Mouse (Mus musculus): ENCODE results near the gene Elf1.

Gene Elf1

DNA sequence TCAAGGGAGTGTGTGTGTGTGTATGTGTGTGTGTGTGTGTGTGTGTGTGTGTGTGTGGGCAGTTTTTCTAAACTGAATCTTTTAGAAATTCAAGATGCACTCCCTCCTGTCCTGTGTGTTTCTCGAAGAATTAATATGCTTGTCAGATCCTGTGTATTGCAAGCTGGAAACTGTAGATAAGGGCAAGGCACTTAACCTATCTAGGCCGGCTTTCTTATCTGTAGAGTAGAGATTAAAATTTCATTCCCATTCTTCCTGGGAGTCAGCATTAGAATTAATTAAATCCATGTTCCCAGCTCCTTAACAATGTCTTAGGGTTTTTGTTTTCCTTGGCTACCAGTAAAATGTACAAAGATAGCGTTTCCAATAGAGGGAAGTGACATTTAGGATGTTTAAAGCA lies 140.1 kb downstream of the Elf1 start:
- DNase-seq (ENCODE audit: extremely low read depth, low read depth), result no peak

All from MEL-GATA-1-ER (cell line).